Mouse (Mus musculus): Measurements from ENCODE around the gene Olfr1349. TPM values are rescaled to one million over a fixed set of nuclear protein-coding genes. Genes with fewer than 3 reads are reported as not detected.
"Not testable (repeated sequence)": the region's sequence is repeated elsewhere in the genome, so short reads cannot be mapped to it uniquely, and the experiment has no call there.

Gene Olfr1349
- total RNA-seq (2021) = not detected
- long read RNA-seq, experiment 1 = 0 reads
- long read RNA-seq, experiment 2 = 0 reads

DNA sequence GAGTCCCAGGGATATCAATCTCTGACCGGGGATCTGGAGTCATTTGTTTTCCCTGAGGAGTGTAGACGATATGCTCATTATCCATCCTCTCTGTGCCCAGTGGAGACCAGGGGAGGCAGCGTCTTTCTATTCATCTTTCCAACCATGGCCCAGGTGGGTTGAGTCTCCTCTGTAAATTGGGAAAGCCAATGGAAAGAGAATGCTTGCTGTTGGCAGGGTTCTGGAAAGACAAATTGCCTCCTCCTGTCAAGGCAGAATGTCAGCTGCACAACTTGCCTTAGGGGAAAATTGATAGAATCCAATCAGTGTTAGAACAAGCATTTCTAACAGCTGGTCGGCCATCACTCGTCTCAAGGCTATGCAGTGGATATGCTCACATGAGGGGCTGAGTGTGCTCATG is at the start of gene Olfr1349:
Gene Olfr1349 (minus strand): TSS at position 101 of the 400 bp plus-strand sequence.
- Histone ChIP-seq H3K4me3 (no peak within 1 kb of the TSS), H3K27ac (no peak within 1 kb of the TSS)
- no peak for DNase-seq (ENCODE audit: extremely low spot score in 1 of 2, low spot score in 2 of 2)
- intact Hi-C loops (cut with DNase I) = no loop called here
- no peak for TF ChIP-seq CTCF (IDR thresholded peaks at IDR 0.05)

DNA sequence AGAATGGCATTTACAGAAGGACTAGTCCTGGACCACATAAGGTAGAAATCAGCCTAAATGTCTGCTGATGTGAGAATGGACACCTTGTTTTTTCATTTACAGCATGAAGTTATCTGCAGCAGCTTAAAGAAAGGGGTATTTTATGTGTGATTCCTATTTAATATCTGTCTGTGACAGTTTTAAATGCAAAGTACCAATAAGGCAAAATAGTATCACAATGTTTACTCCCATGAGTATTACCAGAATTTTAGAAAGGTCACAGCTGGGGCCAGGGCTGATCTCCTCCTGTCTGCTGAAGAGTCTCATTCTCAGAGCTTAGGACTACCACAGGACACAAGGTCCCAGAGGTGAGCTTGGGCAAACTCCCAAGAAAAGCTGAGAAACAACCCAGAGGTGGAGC is 41.8 kb upstream of the Olfr1349 start, which contains the start of gene Olfr1350:
Gene Olfr1350 (plus strand): TSS at position 301 of the 400 bp plus-strand sequence.
- no peak for DNase-seq (ENCODE audit: extremely low spot score in 1 of 2, low spot score in 2 of 2)
- no peak within 1 kb of the TSS for H3K27ac ChIP-seq
- intact Hi-C loops (cut with DNase I) = no loop called here
- TF ChIP-seq CTCF (IDR thresholded peaks at IDR 0.05) = no peak
- no peak within 1 kb of the TSS for H3K4me3 ChIP-seq

- Histone ChIP-seq H3K27ac (no peak overlapping the region), H3K4me3 (no peak overlapping the region)
- TF ChIP-seq CTCF (IDR thresholded peaks at IDR 0.05) = peak; percentile 39
- intact Hi-C loops (cut with DNase I) = no loop called here
- no peak for DNase-seq (ENCODE audit: extremely low spot score in 1 of 2, low spot score in 2 of 2)
These were observed 3.4 kb upstream of the Olfr1349 start for GRCm38 (mm10) chr7:6526141-6526540.

- intact Hi-C loops (cut with DNase I) = no loop called here
- Histone ChIP-seq H3K4me3 (no peak overlapping the region), H3K27ac (no peak overlapping the region)
- TF ChIP-seq CTCF (IDR thresholded peaks at IDR 0.05) = no peak; the same call in 1 of the 2 replicates
- DNase-seq (ENCODE audit: extremely low spot score in 1 of 2, low spot score in 2 of 2) = no peak
These were observed 2.3 kb upstream of the Olfr1349 start for GRCm38 (mm10) chr7:6525001-6525400.

GRCm38 (mm10) chr7:6521666-6522065 is 1.1 kb downstream of the Olfr1349 start:
- TF ChIP-seq CTCF (IDR thresholded peaks at IDR 0.05) = no peak

DNA sequence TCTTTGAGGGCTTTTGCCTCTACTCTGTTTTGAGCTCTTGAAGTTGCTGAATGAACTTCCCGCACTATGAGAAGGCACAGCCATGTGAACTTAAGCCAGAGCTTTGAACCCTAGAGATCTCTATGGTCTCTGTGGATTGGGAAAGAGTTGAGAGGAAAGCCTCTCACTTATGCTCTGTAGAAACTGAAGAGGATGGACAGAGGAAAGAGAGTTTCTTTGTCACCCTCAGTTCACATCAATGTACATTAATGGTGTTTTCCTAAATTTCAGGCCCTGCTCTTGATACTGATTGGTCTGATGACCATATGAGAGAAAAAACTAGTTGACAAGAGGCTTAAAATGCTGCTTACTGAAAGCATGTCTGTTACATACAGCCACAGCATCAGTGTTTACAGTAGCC is 14.1 kb downstream of the Olfr1349 start, which contains the start of gene Olfr1348:
Gene Olfr1348 (minus strand): TSS at position 101 of the 400 bp plus-strand sequence.
- intact Hi-C loops (cut with DNase I) = no loop called here

More at GRCm38 (mm10) chr7:6521666-6522065, 1.1 kb downstream of the Olfr1349 start:
- intact Hi-C loops (cut with DNase I) = no loop called here
- DNase-seq (ENCODE audit: extremely low spot score in 1 of 2, low spot score in 2 of 2) = no peak
- no peak overlapping the region for H3K27ac ChIP-seq
- H3K4me3 ChIP-seq = no peak overlapping the region

GRCm38 (mm10) chr7:6499655-6500054 is 23.1 kb downstream of the Olfr1349 start, which contains the start of gene Olfr1347:
Gene Olfr1347 (minus strand): TSS chr7:6499755.
- DNase-seq (ENCODE audit: extremely low spot score in 1 of 2, low spot score in 2 of 2) = no peak
- TF ChIP-seq CTCF (IDR thresholded peaks at IDR 0.05) = no peak
- no peak within 1 kb of the TSS for H3K4me3 ChIP-seq
- no peak within 1 kb of the TSS for H3K27ac ChIP-seq
- intact Hi-C loops (cut with DNase I) = no loop called here

More for the DNA sequence above, 14.1 kb downstream of the Olfr1349 start, which contains the start of gene Olfr1348:
- no peak for TF ChIP-seq CTCF (IDR thresholded peaks at IDR 0.05)
- Histone ChIP-seq H3K4me3 (no peak within 1 kb of the TSS), H3K27ac (no peak within 1 kb of the TSS)
- no peak for DNase-seq (ENCODE audit: extremely low spot score in 1 of 2, low spot score in 2 of 2)

GRCm38 (mm10) chr7:6486841-6487240 is 35.9 kb downstream of the Olfr1349 start, which contains the start of gene Olfr5:
Gene Olfr5 (minus strand): TSS chr7:6486941.
- TF ChIP-seq CTCF (IDR thresholded peaks at IDR 0.05) = no peak
- DNase-seq (ENCODE audit: extremely low spot score in 1 of 2, low spot score in 2 of 2) = no peak
- intact Hi-C loops (cut with DNase I) = no loop called here
- H3K4me3 ChIP-seq = no peak within 1 kb of the TSS
- no peak within 1 kb of the TSS for H3K27ac ChIP-seq

DNA sequence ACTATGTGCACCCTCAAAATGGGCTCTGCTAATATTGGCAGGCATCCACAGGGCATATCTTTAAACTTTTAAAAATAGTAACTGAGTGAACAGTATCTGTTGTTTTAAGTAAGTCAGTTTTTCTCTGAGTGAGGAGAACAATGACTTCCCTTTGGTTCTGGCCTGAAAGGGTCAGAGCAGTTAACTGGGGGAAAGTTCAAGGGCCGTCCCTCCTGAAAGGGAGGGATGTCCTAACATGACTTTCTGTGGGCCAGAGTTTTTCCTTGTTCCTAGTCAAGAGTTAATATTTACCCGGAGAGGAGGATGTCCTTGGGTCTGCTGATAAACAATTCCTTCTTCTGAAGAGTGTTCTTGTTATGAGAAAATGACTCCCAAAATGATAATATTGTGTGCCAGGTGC is 45.1 kb downstream of the Olfr1349 start:
- H3K27ac ChIP-seq; DNase-seq (ENCODE audit: extremely low spot score in 1 of 2, low spot score in 2 of 2); intact Hi-C loops (cut with DNase I); H3K4me3 ChIP-seq: not testable (repeated sequence)

DNA sequence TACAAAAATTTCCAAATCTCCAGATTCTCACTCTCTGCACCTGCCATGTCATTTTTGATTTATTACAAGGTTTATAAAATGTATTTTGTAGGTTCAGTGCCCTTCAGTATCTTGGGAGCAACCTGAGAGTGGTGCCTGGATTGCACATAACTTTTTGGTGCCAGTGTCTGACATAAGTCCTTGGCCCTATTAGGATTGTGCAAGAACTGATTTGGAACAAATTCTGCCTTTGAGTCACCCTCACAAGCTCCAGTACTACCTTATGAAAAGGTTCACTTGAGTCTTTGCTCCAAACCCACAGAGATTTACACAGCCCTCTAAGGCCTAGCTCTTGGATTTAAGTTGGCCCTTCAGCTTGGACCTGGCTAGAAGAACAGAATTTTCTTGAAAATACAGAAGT is 55.8 kb downstream of the Olfr1349 start, which contains the start of gene Olfr1346:
Gene Olfr1346 (plus strand): TSS at position 151 of the 400 bp plus-strand sequence.
- TF ChIP-seq CTCF (IDR thresholded peaks at IDR 0.05) = no peak
- no peak within 1 kb of the TSS for H3K4me3 ChIP-seq
- intact Hi-C loops (cut with DNase I) = no loop called here

More for the DNA sequence above, 55.8 kb downstream of the Olfr1349 start, which contains the start of gene Olfr1346:
- DNase-seq (ENCODE audit: extremely low spot score in 1 of 2, low spot score in 2 of 2) = no peak
- no peak within 1 kb of the TSS for H3K27ac ChIP-seq

Other genes starting within 250 kb of the Olfr1349 start
- gene Zfp667, start 236.4 kb downstream of the Olfr1349 start, total RNA-seq (2021) = 10 to 100 TPM; 12.8 to 14.1 TPM
- gene Zfp583, start 191.7 kb downstream of the Olfr1349 start, total RNA-seq (2021) = 10 to 100 TPM; 11.6 to 13.8 TPM
- gene Gm3854, start 179.2 kb downstream of the Olfr1349 start, total RNA-seq (2021) = 1 to 10 TPM; 6.0 to 6.8 TPM
- 1 to 10 TPM; 4.5 to 4.7 TPM for gene Zfp78, start 159.7 kb downstream of the Olfr1349 start, total RNA-seq (2021)
- gene Zfp28, start 139.7 kb downstream of the Olfr1349 start, total RNA-seq (2021) = 1 to 10 TPM; 5.2 to 7.4 TPM
- 10 to 100 TPM; 15.4 to 17.0 TPM for gene Smim17, start 124.2 kb downstream of the Olfr1349 start, total RNA-seq (2021)
- gene Gm20715, start 112.7 kb downstream of the Olfr1349 start, total RNA-seq (2021) = under 1 TPM; 0.18 to 0.19 TPM
- gene Olfr1344, start 84.3 kb downstream of the Olfr1349 start, total RNA-seq (2021) = 1 to 10 TPM in 1 of 2 experiments, under 1 TPM in 1; 0.82 to 1.5 TPM
- gene Olfr1336, start 66.8 kb downstream of the Olfr1349 start, total RNA-seq (2021) = under 1 TPM in 1 of 2 experiments, not detected in 1; 0.07 TPM
- not detected for gene Olfr1346, start 55.8 kb downstream of the Olfr1349 start, total RNA-seq (2021)
- not detected for gene Olfr5, start 36.0 kb downstream of the Olfr1349 start, total RNA-seq (2021)
- gene Olfr1347, start 23.2 kb downstream of the Olfr1349 start, total RNA-seq (2021) = not detected
- not detected for gene Olfr1348, start 14.2 kb downstream of the Olfr1349 start, total RNA-seq (2021)
- not detected for gene Olfr1350, start 41.9 kb upstream of the Olfr1349 start, total RNA-seq (2021)
- 1 to 10 TPM; 4.5 to 7.8 TPM for gene Zim1, start 173.5 kb upstream of the Olfr1349 start, total RNA-seq (2021)
- gene Peg3, start 207.5 kb upstream of the Olfr1349 start, total RNA-seq (2021) = 100 to 1,000 TPM; 217 to 241 TPM
- 10 to 100 TPM; 38.7 to 47.2 TPM for gene Usp29, start 207.6 kb upstream of the Olfr1349 start, total RNA-seq (2021)